Mouse (Mus musculus) neural tube, embryonic 13.5 days (tissue): ENCODE measurements at regions not wholly inside any gene's neighbourhood (a gene's known extent, or its start where the extent isn't known, plus 50 kb on each side); places are given as distances from the start of the nearest gene placed in this dataset.

Source experiments
- ATAC-seq: fragments of 200-750 bp; cut with Nextera tagmentation; 2 replicates; pipeline ENCODE4 v1.8.0; 2017; ENCODE audit warnings: low read depth, mild to moderate bottlenecking, moderate TSS enrichment, moderate library complexity
- H3K27ac ChIP-seq: fragments of 300-500 bp; sonication (generic); replicated peaks from 2 replicates; pipeline ENCODE4 v1.5.1; 2015; ENCODE audit warnings: moderate library complexity, mild to moderate bottlenecking, inconsistent platforms
- H3K27me3 ChIP-seq: fragments of 300-500 bp; sonication (generic); 2 replicates; pipeline ENCODE4 v1.6.1; 2015; ENCODE audit warnings: mild to moderate bottlenecking, inconsistent platforms
- H3K36me3 ChIP-seq: fragments of 300-500 bp; sonication (generic); 2 replicates; pipeline ENCODE4 v1.6.1; 2015; ENCODE audit warnings: mild to moderate bottlenecking, inconsistent platforms
- H3K4me1 ChIP-seq: fragments of 300-500 bp; sonication (generic); replicated peaks from 2 replicates; pipeline ENCODE4 v1.6.1; 2015; ENCODE audit warnings: inconsistent platforms
- H3K4me2 ChIP-seq: fragments of 300-500 bp; sonication (generic); 2 replicates; pipeline ENCODE4 v1.6.1; 2015; ENCODE audit warnings: inconsistent platforms, mild to moderate bottlenecking, moderate library complexity
- H3K4me3 ChIP-seq: fragments of 300-500 bp; sonication (generic); 2 replicates; pipeline ENCODE4 v1.5.1; 2015; ENCODE audit warnings: mild to moderate bottlenecking, inconsistent platforms
- H3K9ac ChIP-seq: fragments of 300-500 bp; sonication (generic); 2 replicates; pipeline ENCODE4 v1.6.1; 2015; ENCODE audit warnings: moderate library complexity, mild to moderate bottlenecking, inconsistent platforms
- H3K9me3 ChIP-seq: fragments of 300-500 bp; sonication (generic); 2 replicates; pipeline ENCODE4 v1.6.1; 2016; ENCODE audit warnings: inconsistent platforms
- WGBS: fragments of 180-500 bp; shearing (Covaris S2); methylation state at CpG from one replicate; pipeline ENCODE4 v1.1.7; 2015; 5-methylcytosine and 5-hydroxymethylcytosine counted together

- no peak for ATAC-seq
- H3K4me1 ChIP-seq: no peaks in the 10 kb centered on the region
Measured at GRCm38 (mm10) chr3:52797164-52797563, 219.9 kb downstream of the Cog6 start.

GRCm38 (mm10) chr3:52794218-52794617, 222.8 kb downstream of the Cog6 start:
- Histone ChIP-seq H3K4me1 (no peaks in the 10 kb centered on the region), H3K4me3 (no peak overlapping the region), H3K36me3 (no peaks in the 10 kb centered on the region), H3K9me3 (no peaks in the 10 kb centered on the region), H3K27me3 (no peaks in the 10 kb centered on the region), H3K4me2 (no peak overlapping the region), H3K9ac (no peak overlapping the region), H3K27ac (no peak overlapping the region)
- WGBS: 70% methylated on average over 3 of the region's 3 CpGs
- no peak for ATAC-seq

More at GRCm38 (mm10) chr3:52797164-52797563, 219.9 kb downstream of the Cog6 start:
- no peak overlapping the region for H3K9ac ChIP-seq
- H3K4me3 ChIP-seq: no peak overlapping the region
- 93% methylated on average over 4 of the region's 4 CpGs for WGBS
- H3K4me2 ChIP-seq: no peak overlapping the region
- no peak overlapping the region for H3K27ac ChIP-seq
- no peaks in the 10 kb centered on the region for H3K27me3 ChIP-seq
- H3K9me3 ChIP-seq: no peaks in the 10 kb centered on the region
- no peaks in the 10 kb centered on the region for H3K36me3 ChIP-seq

- ATAC-seq: no peak
- no peaks in the 10 kb centered on the region for H3K27me3 ChIP-seq
- H3K4me3 ChIP-seq: no peak overlapping the region
- no peak overlapping the region for H3K9ac ChIP-seq
- no peaks in the 10 kb centered on the region for H3K4me1 ChIP-seq
- H3K27ac ChIP-seq: no peak overlapping the region
- WGBS: 89% methylated on average over 3 of the region's 3 CpGs
- no peaks in the 10 kb centered on the region for H3K9me3 ChIP-seq
- H3K36me3 ChIP-seq: no peaks in the 10 kb centered on the region
- H3K4me2 ChIP-seq: no peak overlapping the region
Measured at GRCm38 (mm10) chr3:52792801-52793200, 224.2 kb downstream of the Cog6 start.

GRCm38 (mm10) chr3:52792121-52792520, 224.9 kb downstream of the Cog6 start:
- Histone ChIP-seq H3K4me2 (no peak overlapping the region), H3K27ac (no peak overlapping the region), H3K27me3 (no peaks in the 10 kb centered on the region), H3K9me3 (no peaks in the 10 kb centered on the region), H3K9ac (no peak overlapping the region), H3K4me1 (no peaks in the 10 kb centered on the region), H3K4me3 (no peak overlapping the region), H3K36me3 (no peaks in the 10 kb centered on the region)
- 38% methylated on average over 5 of the region's 5 CpGs for WGBS
- ATAC-seq: no peak

- no peak overlapping the region for H3K27ac ChIP-seq
- no peaks in the 10 kb centered on the region for H3K36me3 ChIP-seq
- no peak overlapping the region for H3K4me3 ChIP-seq
- H3K4me2 ChIP-seq: no peak overlapping the region
- no peaks in the 10 kb centered on the region for H3K4me1 ChIP-seq
- WGBS: 91% methylated on average over 2 of the region's 2 CpGs
- no peak overlapping the region for H3K9ac ChIP-seq
- ATAC-seq: no peak
- H3K27me3 ChIP-seq: no peaks in the 10 kb centered on the region
- no peaks in the 10 kb centered on the region for H3K9me3 ChIP-seq
Measured at GRCm38 (mm10) chr3:52790942-52791341, 226.1 kb downstream of the Cog6 start.

GRCm38 (mm10) chr3:52787964-52788760, 228.9 kb downstream of the Cog6 start:
- no peaks in the 10 kb centered on the region for H3K36me3 ChIP-seq

GRCm38 (mm10) chr3:52785595-52785994, 231.4 kb downstream of the Cog6 start:
- no peaks in the 10 kb centered on the region for H3K9me3 ChIP-seq
- H3K27me3 ChIP-seq: no peaks in the 10 kb centered on the region
- 76% methylated on average over 1 of the region's 1 CpGs for WGBS
- H3K36me3 ChIP-seq: no peaks in the 10 kb centered on the region
- no peak for ATAC-seq
- no peak overlapping the region for H3K9ac ChIP-seq
- peaks cover 6% of the 10 kb centered on the region; the same call in 1 of the 2 replicates for H3K4me1 ChIP-seq
- no peak overlapping the region for H3K4me3 ChIP-seq
- H3K4me2 ChIP-seq: no peak overlapping the region
- no peak overlapping the region for H3K27ac ChIP-seq

More at GRCm38 (mm10) chr3:52787964-52788760, 228.9 kb downstream of the Cog6 start:
- Histone ChIP-seq H3K4me1 (peaks cover 6% of the 10 kb centered on the region; the same call in 1 of the 2 replicates), H3K4me3 (no peak overlapping the region), H3K27ac (no peak overlapping the region), H3K4me2 (no peak overlapping the region), H3K27me3 (no peaks in the 10 kb centered on the region), H3K9ac (no peak overlapping the region), H3K9me3 (no peaks in the 10 kb centered on the region)
- 94% methylated on average over 10 of the region's 10 CpGs for WGBS
- no peak for ATAC-seq

- Histone ChIP-seq H3K4me3 (no peak overlapping the region), H3K4me2 (no peak overlapping the region), H3K9me3 (no peaks in the 10 kb centered on the region), H3K27me3 (no peaks in the 10 kb centered on the region), H3K9ac (no peak overlapping the region), H3K4me1 (peaks cover 6% of the 10 kb centered on the region; the same call in 1 of the 2 replicates), H3K36me3 (no peaks in the 10 kb centered on the region), H3K27ac (no peak overlapping the region)
- WGBS: 45% methylated on average over 7 of the region's 7 CpGs
- peak; percentile 67 for ATAC-seq
Measured at GRCm38 (mm10) chr3:52784476-52784875, 232.6 kb downstream of the Cog6 start.

- no peaks in the 10 kb centered on the region for H3K9me3 ChIP-seq
- H3K27me3 ChIP-seq: no peaks in the 10 kb centered on the region
- H3K36me3 ChIP-seq: no peaks in the 10 kb centered on the region
- no peak overlapping the region for H3K9ac ChIP-seq
- no peak overlapping the region for H3K4me2 ChIP-seq
- no peak for ATAC-seq
- no peak overlapping the region for H3K4me3 ChIP-seq
- WGBS: 86% methylated on average over 5 of the region's 5 CpGs
- H3K4me1 ChIP-seq: peaks cover 6% of the 10 kb centered on the region; the same call in 1 of the 2 replicates
- no peak overlapping the region for H3K27ac ChIP-seq
Measured at GRCm38 (mm10) chr3:52782576-52782975, 234.5 kb downstream of the Cog6 start.

- Histone ChIP-seq H3K9me3 (no peaks in the 10 kb centered on the region), H3K36me3 (no peaks in the 10 kb centered on the region), H3K4me3 (no peak overlapping the region), H3K4me2 (no peak overlapping the region), H3K9ac (no peak overlapping the region), H3K4me1 (peaks cover 6% of the 10 kb centered on the region; the same call in 1 of the 2 replicates), H3K27me3 (no peaks in the 10 kb centered on the region), H3K27ac (no peak overlapping the region)
- ATAC-seq: no peak
- 84% methylated on average over 3 of the region's 3 CpGs for WGBS
Measured at GRCm38 (mm10) chr3:52781521-52781920, 235.5 kb downstream of the Cog6 start.

- H3K9me3 ChIP-seq: no peaks in the 10 kb centered on the region
- no peaks in the 10 kb centered on the region for H3K27me3 ChIP-seq
- H3K36me3 ChIP-seq: no peaks in the 10 kb centered on the region
- 86% methylated on average over 8 of the region's 8 CpGs for WGBS
- H3K4me3 ChIP-seq: no peak overlapping the region
- H3K9ac ChIP-seq: no peak overlapping the region
- no peak overlapping the region for H3K27ac ChIP-seq
- peaks cover 6% of the 10 kb centered on the region; the same call in 1 of the 2 replicates for H3K4me1 ChIP-seq
- ATAC-seq: no peak
- no peak overlapping the region for H3K4me2 ChIP-seq
Measured at GRCm38 (mm10) chr3:52780356-52780755, 236.7 kb downstream of the Cog6 start.

- no peaks in the 10 kb centered on the region for H3K27me3 ChIP-seq
- no peaks in the 10 kb centered on the region for H3K9me3 ChIP-seq
- no peak overlapping the region for H3K4me3 ChIP-seq
- H3K4me1 ChIP-seq: no peaks in the 10 kb centered on the region
- WGBS: 89% methylated on average over 4 of the region's 4 CpGs
- no peak for ATAC-seq
- no peaks in the 10 kb centered on the region for H3K36me3 ChIP-seq
- H3K4me2 ChIP-seq: no peak overlapping the region
- no peak overlapping the region for H3K9ac ChIP-seq
- no peak overlapping the region for H3K27ac ChIP-seq
Measured at GRCm38 (mm10) chr3:52775875-52776274, 241.2 kb downstream of the Cog6 start.

GRCm38 (mm10) chr3:52775156-52775555, 241.9 kb downstream of the Cog6 start:
- WGBS: 66% methylated on average over 7 of the region's 7 CpGs
- Histone ChIP-seq H3K36me3 (no peaks in the 10 kb centered on the region), H3K4me1 (no peaks in the 10 kb centered on the region)

More at GRCm38 (mm10) chr3:52775156-52775555, 241.9 kb downstream of the Cog6 start:
- no peak for ATAC-seq
- H3K4me2 ChIP-seq: no peak overlapping the region
- no peak overlapping the region for H3K27ac ChIP-seq
- H3K9ac ChIP-seq: no peak overlapping the region
- H3K27me3 ChIP-seq: no peaks in the 10 kb centered on the region
- no peaks in the 10 kb centered on the region for H3K9me3 ChIP-seq
- H3K4me3 ChIP-seq: no peak overlapping the region
